Mouse (Mus musculus) brain, embryonic 14.5 days (tissue): ENCODE data around the gene Mpzl2. TPM values are rescaled to one million over a fixed set of nuclear protein-coding genes. Genes with fewer than 3 reads are reported as not detected.

ENCODE experiments used
- DNase-seq: peaks from one replicate; pipeline ENCODE4 v3.0.0-alpha.2; 2011; ENCODE audit warnings: low read depth
- CTCF ChIP-seq: fragments of 200-500 bp; IDR thresholded peaks from 2 replicates; pipeline ENCODE4 v1.5.1; 2012; ENCODE audit warnings: inconsistent platforms, mild to moderate bottlenecking, moderate library complexity, borderline replicate concordance; ENCODE audit not compliant: insufficient read depth, insufficient read length; ENCODE audit errors: extremely low read depth
- POLR2A ChIP-seq: fragments of 200-500 bp; IDR thresholded peaks from 2 replicates; pipeline ENCODE4 v1.6.1; 2012; ENCODE audit warnings: mild to moderate bottlenecking, inconsistent platforms, borderline replicate concordance; ENCODE audit not compliant: poor library complexity, insufficient read depth, insufficient read length, severe bottlenecking; ENCODE audit errors: extremely low read depth
- polyA plus RNA-seq: library from polyadenylated mRNA; depleted of rRNA; stranded (reverse); fragments of >200 nt; gene quantifications from 2 replicates; pipeline ENCODE4 v1.2.3, GENCODE M21; 2012

Mpzl2 gene
- polyA plus RNA-seq, 1 experiment = 1.6 TPM

DNA sequence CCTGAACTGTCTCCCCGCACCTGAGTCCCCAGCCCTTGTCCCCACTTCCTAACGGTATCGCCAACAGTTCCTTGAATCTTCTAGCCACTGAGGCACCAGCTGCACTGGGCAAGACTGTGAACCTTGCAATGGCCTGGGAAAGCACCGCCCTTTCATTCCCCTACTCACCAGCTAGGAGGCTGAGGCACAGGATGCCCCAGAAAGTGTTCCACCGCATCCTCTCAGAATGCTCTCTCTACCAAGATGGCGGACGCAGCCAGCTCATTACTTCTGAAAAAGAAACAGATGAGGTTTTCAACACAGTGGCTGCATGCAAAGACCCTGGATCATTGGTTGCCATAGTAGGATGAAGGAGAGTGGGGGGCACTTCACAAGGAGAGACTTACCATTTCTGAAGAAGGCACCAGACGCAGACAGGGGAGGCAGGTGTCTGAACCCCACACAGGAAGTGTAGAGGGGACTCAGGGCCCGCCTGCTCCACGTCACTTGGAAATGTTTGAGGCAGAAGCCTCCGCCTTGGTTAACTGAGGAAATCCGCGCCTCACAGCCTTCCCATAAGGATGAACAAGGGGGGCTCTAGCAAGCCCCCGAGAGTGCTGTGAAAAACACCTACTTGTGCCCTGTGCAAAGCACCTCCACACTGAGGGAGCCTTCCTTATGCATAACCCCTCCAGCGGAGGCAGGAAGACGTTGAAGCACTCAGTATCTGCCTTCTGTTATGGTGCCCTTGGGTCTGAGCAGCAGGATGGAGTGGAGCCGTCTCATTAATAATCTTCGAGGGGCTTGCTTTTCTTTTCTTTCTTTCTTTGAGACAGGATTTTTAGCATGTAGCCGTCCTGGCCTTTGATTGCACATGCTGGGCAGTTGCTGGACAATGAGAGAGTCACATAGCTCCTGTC lies 30.2 kb upstream of the Mpzl2 start, which contains the start of gene Cd3e:
Gene Cd3e, minus strand, starts transcription at position 448 of the 899 bp plus-strand sequence.
- TF ChIP-seq POLR2A (no peak), CTCF (no peak)
- DNase-seq = no peak

DNA sequence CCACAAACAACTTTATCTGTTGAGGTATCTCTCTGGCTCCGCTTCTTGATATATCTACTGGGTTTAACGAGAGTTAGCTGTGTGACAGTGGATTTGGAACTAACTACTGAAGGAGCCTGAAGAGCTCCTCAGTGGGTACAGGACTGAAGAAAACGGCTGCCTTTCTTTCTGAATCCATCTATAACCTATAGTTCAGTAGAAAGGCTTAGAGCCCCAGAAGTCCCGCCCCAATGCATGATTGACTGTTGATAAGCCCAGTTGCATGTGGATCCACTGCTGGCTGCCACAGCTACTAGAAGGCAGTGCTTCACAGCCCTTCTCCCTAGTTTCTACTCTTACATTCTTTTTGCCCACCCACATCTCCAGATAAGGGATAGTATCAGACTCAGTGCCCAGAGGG lies 29.1 kb upstream of the Mpzl2 start:
- TF ChIP-seq CTCF = no peak
- TF ChIP-seq POLR2A = no peak
- peak; percentile 5 for DNase-seq

DNA sequence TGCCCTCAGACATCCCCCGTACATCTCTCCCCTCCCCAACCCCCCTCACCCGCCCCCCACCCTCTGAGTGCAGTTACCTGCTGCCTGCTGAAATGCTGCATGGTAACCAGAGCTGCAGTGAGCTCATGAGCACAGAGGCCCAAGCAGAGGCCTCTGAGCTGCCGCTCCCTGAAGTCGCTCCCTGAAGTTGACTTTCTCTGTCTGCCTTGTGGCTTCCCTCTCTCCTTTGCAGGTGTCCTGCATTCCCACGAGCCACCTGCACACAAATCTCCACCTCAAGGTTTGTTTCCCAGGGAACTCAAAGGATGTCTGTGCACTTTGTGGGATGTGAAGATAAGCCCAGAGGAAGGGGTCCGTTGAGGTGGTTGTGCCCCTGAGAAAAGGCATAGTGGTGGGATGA lies 28.3 kb upstream of the Mpzl2 start:
- TF ChIP-seq CTCF (no peak), POLR2A (no peak)
- no peak for DNase-seq

DNA sequence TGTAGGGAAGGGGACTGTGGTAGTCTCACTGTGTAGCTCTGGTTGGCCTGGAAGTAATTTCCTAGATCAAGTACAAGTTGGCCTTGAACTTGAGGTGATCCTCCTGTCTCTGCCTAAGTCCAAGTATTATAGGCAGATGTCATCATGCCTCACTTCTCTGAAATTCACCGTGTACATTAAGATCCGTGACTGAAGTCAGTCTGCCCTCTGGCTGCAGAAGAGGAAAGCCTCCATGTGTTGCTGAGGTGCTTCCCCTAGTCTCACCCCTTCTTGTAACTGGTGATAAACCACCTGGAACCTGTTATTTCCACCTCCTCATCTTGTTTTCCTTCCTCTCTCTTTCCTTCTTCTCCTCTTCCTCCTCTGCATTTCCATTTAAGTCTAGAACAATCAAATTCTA lies 24.7 kb upstream of the Mpzl2 start:
- DNase-seq = no peak
- TF ChIP-seq CTCF (no peak), POLR2A (no peak)

DNA sequence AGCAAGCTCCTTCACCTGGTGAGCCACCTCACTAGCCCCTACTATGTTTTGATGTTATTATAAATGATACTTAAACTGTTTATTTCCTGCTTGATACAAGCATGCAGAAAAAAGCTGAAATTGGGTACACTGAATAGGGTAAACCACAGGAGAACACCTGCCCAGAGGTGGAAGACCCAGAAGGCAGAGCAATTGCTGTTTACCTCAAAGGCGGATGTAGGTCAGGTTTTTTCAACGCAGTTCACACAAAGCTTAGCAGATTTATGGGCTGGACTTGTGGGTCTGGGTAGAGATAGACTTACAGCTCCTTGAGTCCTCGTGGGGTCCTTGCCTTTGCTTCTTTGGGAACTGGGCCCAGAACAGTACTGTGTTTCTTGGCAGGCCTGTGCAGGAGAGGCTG lies 23.8 kb upstream of the Mpzl2 start:
- TF ChIP-seq CTCF = no peak
- no peak for TF ChIP-seq POLR2A
- no peak for DNase-seq

DNA sequence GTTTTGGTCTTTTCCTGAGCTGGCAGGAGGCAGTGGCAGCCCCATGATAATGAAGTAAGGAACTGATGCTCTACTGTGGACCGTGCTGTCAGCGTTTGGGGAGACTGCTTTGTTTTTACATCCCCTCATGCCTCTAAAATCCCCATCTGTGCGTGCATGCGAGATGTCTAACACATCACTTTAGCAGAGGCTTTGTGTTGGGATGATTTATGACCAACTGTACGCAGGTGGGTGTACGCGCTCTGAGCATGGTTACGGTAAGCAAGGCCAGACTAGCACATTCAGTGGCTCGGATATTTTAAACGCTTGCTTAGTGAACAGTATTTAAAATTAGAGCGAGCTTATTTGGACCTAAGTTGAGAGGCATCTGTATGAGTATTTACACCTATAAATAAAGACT lies 21.6 kb upstream of the Mpzl2 start:
- peak; percentile 4 for DNase-seq
- TF ChIP-seq POLR2A (no peak), CTCF (no peak)

DNA sequence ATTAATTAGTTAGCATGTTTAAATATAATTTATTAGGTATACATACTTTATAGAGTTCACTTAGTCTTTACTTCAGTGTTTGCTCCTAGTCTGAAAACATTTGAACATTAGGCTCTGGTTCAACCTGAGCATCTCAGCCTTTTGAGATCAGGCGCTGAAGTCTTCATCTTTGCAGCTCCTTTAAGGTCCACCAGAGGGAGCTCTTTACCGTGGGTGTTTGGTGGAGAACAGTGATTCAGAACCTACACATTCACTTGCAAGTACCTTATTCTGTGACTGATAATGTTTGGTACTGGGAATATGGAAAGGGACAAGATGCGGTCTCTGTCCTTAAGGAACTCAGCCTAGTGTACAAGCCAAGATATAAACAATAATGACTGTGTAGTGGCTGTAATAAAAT lies 16.8 kb upstream of the Mpzl2 start:
- no peak for TF ChIP-seq POLR2A
- peak; percentile 86 for TF ChIP-seq CTCF
- peak; percentile 84 for DNase-seq

DNA sequence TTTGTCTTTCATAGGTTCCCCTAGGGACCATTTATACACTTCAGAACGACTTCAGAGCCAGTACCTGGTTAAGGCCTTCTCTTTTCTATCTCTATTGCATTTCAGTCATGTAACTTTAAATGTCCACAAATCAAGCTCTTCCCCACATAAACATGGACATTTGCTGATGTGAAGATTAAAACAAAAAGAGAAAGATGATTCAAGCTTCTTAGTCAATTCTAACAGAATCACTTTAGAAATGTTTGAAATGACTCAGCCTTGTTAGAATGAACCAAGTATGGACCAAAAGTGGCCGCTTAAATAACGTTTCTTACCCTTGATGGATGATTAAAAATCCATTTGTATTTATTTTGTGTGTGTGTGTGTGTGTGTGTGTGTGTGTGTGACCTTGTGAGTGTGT lies 16.0 kb upstream of the Mpzl2 start:
- DNase-seq = no peak
- TF ChIP-seq POLR2A (no peak), CTCF (no peak)

DNA sequence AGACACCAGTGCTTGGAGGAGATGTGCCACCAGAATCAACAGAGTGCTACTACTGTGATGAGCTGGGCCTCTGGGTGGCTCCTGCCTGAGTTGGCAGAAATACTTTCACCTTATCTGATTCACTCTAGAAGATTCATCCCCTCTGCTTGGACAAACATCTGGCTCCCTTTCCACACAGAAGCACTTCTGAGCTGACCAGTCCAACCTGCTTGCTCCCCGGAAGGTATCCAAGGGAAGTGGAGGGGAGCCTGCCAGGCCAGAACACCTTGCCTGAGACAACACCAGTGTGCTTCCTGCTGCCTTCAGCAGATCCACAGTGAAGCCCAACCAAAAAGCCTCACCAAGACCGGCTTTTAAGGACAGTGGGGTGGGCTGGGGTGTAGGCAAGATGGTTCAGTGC lies 15.4 kb upstream of the Mpzl2 start:
- TF ChIP-seq CTCF (no peak), POLR2A (no peak)
- no peak for DNase-seq

DNA sequence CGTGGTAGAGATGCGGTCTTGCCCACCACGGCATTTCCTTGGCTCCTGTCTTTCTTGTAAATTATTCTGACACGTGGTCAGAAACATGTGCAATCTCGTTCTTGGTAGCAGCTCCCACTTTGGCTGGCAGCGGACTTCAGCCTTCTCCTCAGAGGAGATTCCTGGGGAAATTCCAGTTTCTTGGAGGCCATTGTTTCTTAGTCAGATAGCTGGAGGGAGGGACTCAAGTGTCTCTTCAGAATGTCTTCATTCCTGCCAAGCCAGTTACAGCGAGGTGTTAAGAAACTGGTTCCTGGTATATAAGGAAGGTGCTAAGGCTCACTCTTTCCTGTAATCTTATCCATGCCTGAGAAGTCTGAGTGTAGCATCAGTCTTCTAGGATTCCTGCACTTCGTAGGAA lies 12.2 kb upstream of the Mpzl2 start:
- TF ChIP-seq POLR2A (no peak), CTCF (no peak)
- DNase-seq = no peak

DNA sequence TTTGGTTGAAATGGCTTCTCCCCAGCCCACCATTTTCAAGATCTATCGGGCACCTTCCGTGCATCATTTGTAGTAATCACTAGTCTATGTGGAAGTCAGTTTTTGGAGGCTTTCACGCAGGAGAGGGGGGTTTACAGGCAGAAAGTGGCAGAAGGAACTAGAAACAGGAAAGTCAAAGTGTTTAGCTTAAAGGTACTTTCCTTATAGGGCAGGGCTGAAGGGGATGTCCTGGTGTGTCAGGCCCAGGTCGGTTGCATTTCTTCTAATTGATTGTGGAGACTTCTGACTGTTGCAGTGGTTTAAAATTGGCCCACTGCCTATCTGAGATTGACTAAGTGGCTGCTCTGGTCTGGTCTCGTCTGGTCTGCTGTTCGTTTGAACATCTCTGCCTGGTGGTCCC lies 9.3 kb upstream of the Mpzl2 start:
- no peak for DNase-seq
- TF ChIP-seq CTCF = no peak
- TF ChIP-seq POLR2A = no peak

DNA sequence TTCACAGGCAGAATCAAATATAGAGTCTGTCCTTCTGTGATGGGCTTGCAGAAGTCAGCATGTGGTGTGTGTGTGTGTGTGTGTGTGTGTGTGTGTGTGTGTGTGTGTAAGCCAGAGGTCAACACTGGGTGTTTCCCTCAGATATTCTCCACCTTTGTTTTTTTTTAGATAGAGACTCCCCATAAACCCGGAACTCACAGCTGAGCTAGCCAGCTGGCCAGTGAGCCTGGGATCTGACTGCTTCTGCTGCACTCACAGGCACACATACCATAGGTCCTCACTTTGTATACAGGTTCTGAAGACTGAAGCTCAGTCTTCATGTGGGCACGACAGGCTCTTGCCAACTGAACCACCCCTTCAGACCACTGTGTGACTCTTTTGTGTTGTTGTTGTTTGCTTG lies 7.3 kb upstream of the Mpzl2 start:
- no peak for TF ChIP-seq POLR2A
- no peak for TF ChIP-seq CTCF
- no peak for DNase-seq
